In the genomic region with DNA sequence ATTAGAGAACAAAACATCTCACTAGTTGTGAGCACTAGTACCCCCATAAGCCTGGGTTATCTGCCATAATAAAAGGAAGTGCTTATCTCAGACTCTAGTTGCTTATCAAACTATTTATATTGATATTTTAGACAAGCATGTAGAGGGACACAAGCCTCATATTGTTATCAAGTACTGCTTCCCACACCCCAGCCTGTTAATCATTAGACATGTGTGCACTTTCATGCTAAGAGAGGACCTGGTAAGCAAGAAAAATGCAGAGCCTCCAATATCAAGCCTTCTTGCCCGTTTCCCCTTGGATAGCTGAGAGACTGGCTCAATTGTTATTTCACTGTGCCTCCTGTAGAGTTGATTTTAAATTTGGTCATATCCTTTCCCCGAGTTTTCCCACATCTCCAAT, we compare ENCODE assay signal across 32 mouse cellular contexts.
DNase-seq lines count a peak whose midpoint lies in the region; ATAC-seq and TF ChIP-seq lines count a peak whose summit lies in the region.
"Had no signal": no experiment of that assay in that cellular context is flagged by ENCODE, and none has a peak within 500 bp of the region (broad histone marks: within the 10 kb centered on the region; RNA-seq: fewer than 3 reads in every experiment).

No protein-coding gene starts in this region.

- no peak for TF ChIP-seq CTCF in liver, postnatal 0 days (IDR thresholded peaks at IDR 0.05; ENCODE audit: low read depth)

- DNase-seq in kidney, adult 9 months: peak; percentile 16
- no peak for DNase-seq in kidney, adult 11 months
- DNase-seq in liver, postnatal 0 days: no peak
- no peak for DNase-seq in spleen, postnatal 10 days (ENCODE audit: low spot score in 2 of 2)
- DNase-seq: adrenal gland, adult 2 months; adrenal gland, postnatal 14 days; B cell, adult 2 months; cerebellum, adult 11-12 months; cerebellum, adult 8-10 months; cerebellum, postnatal 10 days; cerebellum, postnatal 36 days; embryo, embryonic 11 days; gastrocnemius, postnatal 10 days; gastrocnemius, postnatal 36 days; heart, adult 2 months; heart, postnatal 14 days; heart, postnatal 4 days had no signal

- no peak for TF ChIP-seq EP300 in liver, postnatal 0 days (IDR thresholded peaks at IDR 0.05; ENCODE audit: low read depth)

- H3K27ac ChIP-seq in liver, postnatal 0 days (ENCODE audit: low read depth): peak overlapping the region; percentile 88
- no peak overlapping the region for H3K27ac ChIP-seq in liver, embryonic 12.5 days
- H3K27ac ChIP-seq in intestine, embryonic 15.5 days: no peak overlapping the region
- H3K27ac ChIP-seq: embryonic facial prominence, embryonic 10.5 days; embryonic facial prominence, embryonic 13.5 days; forebrain, embryonic 10.5 days; forebrain, embryonic 13.5 days; heart, adult 2 months; heart, embryonic 10.5 days; heart, embryonic 13.5 days; hindbrain, embryonic 14.5 days had no signal

- WGBS in liver, postnatal 0 days (ENCODE audit: insufficient replicate concordance): 45% methylated on average over 2 of the region's 2 CpGs
- WGBS in liver, embryonic 12.5 days (ENCODE audit: insufficient replicate concordance): 47% methylated on average over 2 of the region's 2 CpGs
- 42% methylated on average over 2 of the region's 2 CpGs for WGBS in intestine, embryonic 15.5 days

- no peak overlapping the region for H3K9ac ChIP-seq in liver, postnatal 0 days (replicated peaks)
- no peak overlapping the region for H3K9ac ChIP-seq in liver, embryonic 12.5 days
- H3K9ac ChIP-seq in intestine, embryonic 15.5 days: no peak overlapping the region
- H3K9ac ChIP-seq: embryonic facial prominence, embryonic 13.5 days; forebrain, embryonic 13.5 days; heart, embryonic 13.5 days; hindbrain, embryonic 14.5 days had no signal

- peaks cover 15% of the 10 kb centered on the region for H3K4me1 ChIP-seq in liver, postnatal 0 days (ENCODE audit: insufficient read depth)
- H3K4me1 ChIP-seq in liver, embryonic 12.5 days: peaks cover 12% of the 10 kb centered on the region
- H3K4me1 ChIP-seq in intestine, embryonic 15.5 days (replicated peaks): 0 out of 2 replicates have a peak, but pooled peaks cover 7% of the 10 kb centered on the region
- H3K4me1 ChIP-seq: embryonic facial prominence, embryonic 10.5 days; embryonic facial prominence, embryonic 13.5 days; forebrain, embryonic 10.5 days; forebrain, embryonic 13.5 days had no signal

- no peak overlapping the region for H3K4me2 ChIP-seq in liver, postnatal 0 days (ENCODE audit: low read depth, low read length)
- H3K4me2 ChIP-seq in liver, embryonic 12.5 days: no peak overlapping the region
- no peak overlapping the region for H3K4me2 ChIP-seq in intestine, embryonic 15.5 days (replicated peaks)
- H3K4me2 ChIP-seq: embryonic facial prominence, embryonic 13.5 days; forebrain, embryonic 13.5 days; heart, embryonic 13.5 days; hindbrain, embryonic 14.5 days had no signal

- H3K27me3 ChIP-seq in liver, postnatal 0 days (ENCODE audit: insufficient read depth, low read length): no peaks in the 10 kb centered on the region
- H3K27me3 ChIP-seq in liver, embryonic 12.5 days (replicated peaks): no peaks in the 10 kb centered on the region
- H3K27me3 ChIP-seq in intestine, embryonic 15.5 days (replicated peaks): no peaks in the 10 kb centered on the region
- H3K27me3 ChIP-seq: CH12.LX; embryonic facial prominence, embryonic 13.5 days; forebrain, embryonic 13.5 days; heart, embryonic 13.5 days; Patski had no signal

- no peaks in the 10 kb centered on the region for H3K36me3 ChIP-seq in liver, postnatal 0 days (replicated peaks; ENCODE audit: insufficient read depth, low read length)
- no peaks in the 10 kb centered on the region for H3K36me3 ChIP-seq in liver, embryonic 12.5 days
- H3K36me3 ChIP-seq in intestine, embryonic 15.5 days: no peaks in the 10 kb centered on the region
- H3K36me3 ChIP-seq: embryonic facial prominence, embryonic 10.5 days; embryonic facial prominence, embryonic 13.5 days; forebrain, embryonic 10.5 days; G1E; heart, embryonic 10.5 days; heart, embryonic 13.5 days had no signal

- no peak for ATAC-seq in liver, postnatal 0 days
- no peak for ATAC-seq in liver, embryonic 12.5 days
- peak; percentile 56 for ATAC-seq in intestine, embryonic 15.5 days
- ATAC-seq in cerebellum, adult (ENCODE audit: insufficient number of reproducible peaks, low FRiP score, low TSS enrichment): no peak
- ATAC-seq: forebrain, embryonic 13.5 days; forebrain, embryonic 16.5 days; Patski had no signal

- no peaks in the 10 kb centered on the region for H3K9me3 ChIP-seq in liver, postnatal 0 days (ENCODE audit: low read length)
- no peaks in the 10 kb centered on the region for H3K9me3 ChIP-seq in liver, embryonic 12.5 days (replicated peaks)
- H3K9me3 ChIP-seq in intestine, embryonic 15.5 days: no peaks in the 10 kb centered on the region
- H3K9me3 ChIP-seq: embryonic facial prominence, embryonic 10.5 days; embryonic facial prominence, embryonic 13.5 days; forebrain, embryonic 10.5 days; forebrain, embryonic 13.5 days; heart, embryonic 10.5 days; heart, embryonic 13.5 days had no signal

- no peak overlapping the region for H3K4me3 ChIP-seq in liver, postnatal 0 days (ENCODE audit: low read depth, low read length)
- H3K4me3 ChIP-seq in liver, embryonic 12.5 days: no peak overlapping the region
- H3K4me3 ChIP-seq in intestine, embryonic 15.5 days (replicated peaks): no peak overlapping the region
- H3K4me3 ChIP-seq: embryonic facial prominence, embryonic 10.5 days; embryonic facial prominence, embryonic 13.5 days; erythroblast, embryonic 14.5 days; forebrain, embryonic 10.5 days; forebrain, embryonic 13.5 days; heart, adult 2 months; heart, embryonic 10.5 days; heart, embryonic 13.5 days had no signal
